Mouse (Mus musculus) embryonic facial prominence, embryonic 10.5 days (tissue): ENCODE data around the gene Atp5e. TPM values are rescaled to one million over a fixed set of nuclear protein-coding genes. Genes with fewer than 3 reads are reported as not detected.

ENCODE experiments used
- DNase-seq: peaks from one replicate; pipeline ENCODE4 v3.0.0-alpha.2; 2017; ENCODE audit warnings: low spot score
- H3K27ac ChIP-seq: fragments of 300-500 bp; sonication (generic); replicated peaks from 2 replicates; pipeline ENCODE4 v1.5.1; 2016; ENCODE audit warnings: mild to moderate bottlenecking
- H3K27me3 ChIP-seq: fragments of 300-500 bp; sonication (generic); replicated peaks from 2 replicates; pipeline ENCODE4 v1.6.1; 2016; ENCODE audit warnings: low read depth, mild to moderate bottlenecking; ENCODE audit not compliant: poor library complexity, severe bottlenecking
- H3K36me3 ChIP-seq: fragments of 300-500 bp; sonication (generic); replicated peaks from 2 replicates; pipeline ENCODE4 v1.6.1; 2016; ENCODE audit warnings: mild to moderate bottlenecking, moderate library complexity
- H3K4me1 ChIP-seq: fragments of 300-500 bp; sonication (generic); 2 replicates; pipeline ENCODE4 v1.6.1; 2016
- H3K4me3 ChIP-seq: fragments of 300-500 bp; sonication (generic); 2 replicates; pipeline ENCODE4 v1.5.1; 2016; ENCODE audit warnings: mild to moderate bottlenecking, moderate library complexity
- H3K9me3 ChIP-seq: fragments of 300-500 bp; sonication (generic); 2 replicates; pipeline ENCODE4 v1.6.1; 2016; ENCODE audit warnings: mild to moderate bottlenecking
- WGBS: fragments of 180-500 bp; shearing (Covaris S2); methylation state at CpG from one replicate; pipeline ENCODE4 v1.1.7; 2016; 5-methylcytosine and 5-hydroxymethylcytosine counted together
- polyA plus RNA-seq: library from polyadenylated mRNA; unstranded; fragments of >200 nt; fragmentation: Nextera tagmentation; extraction: Ambion mirVana; gene quantifications from 2 replicates; pipeline ENCODE4 v1.2.1, GENCODE M21; 2016

Gene Atp5e
- polyA plus RNA-seq, 1 experiment from 2014 or later, result 612 TPM

DNA sequence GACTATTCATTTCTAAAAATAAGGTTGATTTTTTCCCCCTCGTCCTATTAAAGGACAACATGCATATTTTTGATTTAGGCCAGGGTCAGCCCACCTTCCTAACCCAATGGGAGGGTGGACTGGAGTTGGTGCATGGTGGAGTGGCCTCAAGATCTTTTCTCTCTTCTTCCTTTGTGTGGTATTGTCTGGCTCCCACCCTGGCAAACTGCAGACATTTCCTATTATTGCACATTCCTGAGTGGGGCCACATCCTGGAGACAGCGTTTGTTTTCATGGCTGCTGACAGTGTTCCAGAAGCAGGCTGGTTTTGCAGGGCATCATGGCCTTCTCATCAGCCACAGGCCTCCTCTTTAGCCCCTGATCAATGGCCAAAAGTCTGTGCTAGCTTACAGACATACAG lies 20.9 kb downstream of the Atp5e start:
- Histone ChIP-seq H3K4me1 (peaks cover 41% of the 10 kb centered on the region), H3K36me3 (no peaks in the 10 kb centered on the region), H3K4me3 (no peak overlapping the region), H3K9me3 (no peaks in the 10 kb centered on the region), H3K27me3 (no peaks in the 10 kb centered on the region), H3K27ac (peak overlapping the region; percentile 35; the same call in 1 of the 2 replicates)
- DNase-seq, result no peak
- 60% methylated on average over 2 of the region's 2 CpGs for WGBS

- Histone ChIP-seq H3K27ac (no peak overlapping the region; the same call in 1 of the 2 replicates), H3K4me1 (peaks cover 47% of the 10 kb centered on the region), H3K36me3 (peaks cover under 1% of the 10 kb centered on the region; the same call in 1 of the 2 replicates), H3K27me3 (no peaks in the 10 kb centered on the region), H3K9me3 (no peaks in the 10 kb centered on the region), H3K4me3 (no peak overlapping the region)
- no peak for DNase-seq
- 86% methylated on average over 9 of the region's 9 CpGs for WGBS
Observed at GRCm38 (mm10) chr2:174442460-174442859, 21.4 kb downstream of the Atp5e start.

DNA sequence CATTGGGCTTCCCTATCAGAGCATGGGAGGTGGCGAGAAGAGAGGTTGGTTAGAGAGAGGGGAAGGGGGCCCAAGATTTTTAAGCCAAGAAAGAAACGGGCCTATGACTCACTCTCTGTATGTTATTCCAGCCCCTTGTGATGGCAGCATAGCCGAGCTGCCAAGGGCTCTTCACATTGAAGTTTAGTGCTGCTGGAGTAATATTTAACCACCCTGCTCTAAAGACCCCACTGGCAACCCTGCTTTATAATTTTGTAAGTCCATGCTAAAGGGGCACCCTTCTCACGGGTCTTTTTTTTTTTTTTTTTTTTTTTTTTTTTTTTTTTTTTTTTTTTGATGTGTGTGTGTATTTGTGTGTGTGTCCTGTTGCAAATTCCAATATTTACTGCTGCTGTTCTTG lies 22.0 kb downstream of the Atp5e start:
- Histone ChIP-seq H3K9me3 (no peaks in the 10 kb centered on the region), H3K4me1 (peaks cover 47% of the 10 kb centered on the region), H3K36me3 (peaks cover 6% of the 10 kb centered on the region; the same call in 1 of the 2 replicates), H3K4me3 (no peak overlapping the region), H3K27me3 (no peaks in the 10 kb centered on the region), H3K27ac (no peak overlapping the region)
- DNase-seq, result no peak
- WGBS, result 81% methylated on average over 4 of the region's 4 CpGs

GRCm38 (mm10) chr2:174439961-174440360 lies 23.9 kb downstream of the Atp5e start:
- Histone ChIP-seq H3K27me3 (no peaks in the 10 kb centered on the region), H3K27ac (no peak overlapping the region; the same call in 1 of the 2 replicates), H3K4me1 (peaks cover 39% of the 10 kb centered on the region), H3K4me3 (no peak overlapping the region), H3K36me3 (peaks cover 23% of the 10 kb centered on the region), H3K9me3 (no peaks in the 10 kb centered on the region)
- WGBS, result 84% methylated on average over 9 of the region's 9 CpGs
- no peak for DNase-seq

- WGBS, result 46% methylated on average over 5 of the region's 5 CpGs
- H3K9me3 ChIP-seq, result no peaks in the 10 kb centered on the region
- H3K4me3 ChIP-seq, result peak overlapping the region; percentile 67; the same call in 1 of the 2 replicates
- H3K36me3 ChIP-seq, result peaks cover 28% of the 10 kb centered on the region
- no peaks in the 10 kb centered on the region for H3K27me3 ChIP-seq
- no peak for DNase-seq
- H3K27ac ChIP-seq, result peak overlapping the region; percentile 87; the same call in 1 of the 2 replicates
- H3K4me1 ChIP-seq, result peaks cover 39% of the 10 kb centered on the region
Observed at GRCm38 (mm10) chr2:174439450-174439838, 24.5 kb downstream of the Atp5e start.

GRCm38 (mm10) chr2:174438737-174439449 lies 25.0 kb downstream of the Atp5e start, which contains the start of gene Ctsz:
TSS of gene Ctsz (minus strand) at chr2:174439039.
- 1% methylated on average over 38 of the region's 38 CpGs for WGBS
- DNase-seq, result peak; percentile 82
- Histone ChIP-seq H3K4me1 (peaks cover 39% of the 10 kb centered on the region), H3K27me3 (no peaks in the 10 kb centered on the region), H3K27ac (peak within 1 kb of the TSS; percentile 87), H3K4me3 (peak within 1 kb of the TSS; percentile 67), H3K9me3 (no peaks in the 10 kb centered on the region), H3K36me3 (peaks cover 33% of the 10 kb centered on the region)

- peak overlapping the region; percentile 87 for H3K27ac ChIP-seq
- H3K4me1 ChIP-seq, result peaks cover 39% of the 10 kb centered on the region
- H3K9me3 ChIP-seq, result no peaks in the 10 kb centered on the region
- 68% methylated on average over 11 of the region's 11 CpGs for WGBS
- H3K27me3 ChIP-seq, result no peaks in the 10 kb centered on the region
- DNase-seq, result no peak
- H3K4me3 ChIP-seq, result peak overlapping the region; percentile 67
- H3K36me3 ChIP-seq, result peaks cover 40% of the 10 kb centered on the region
Observed at GRCm38 (mm10) chr2:174438181-174438580, 25.7 kb downstream of the Atp5e start.

DNA sequence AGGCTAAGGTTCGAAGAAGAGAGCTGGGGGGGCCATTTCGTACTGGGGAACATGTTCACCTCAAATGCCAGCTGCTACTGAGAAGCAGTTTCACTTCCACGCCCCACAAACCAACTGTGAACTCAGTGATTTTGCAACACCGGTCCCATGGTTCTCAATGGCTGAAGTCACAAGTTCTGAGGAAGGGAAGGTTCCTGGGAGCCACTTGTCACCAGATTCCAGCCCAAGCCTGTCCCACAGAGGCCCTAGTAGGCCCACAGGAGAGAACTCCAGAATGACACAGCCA lies 26.3 kb downstream of the Atp5e start:
- peaks cover 45% of the 10 kb centered on the region for H3K36me3 ChIP-seq
- no peaks in the 10 kb centered on the region for H3K9me3 ChIP-seq
- H3K27me3 ChIP-seq, result no peaks in the 10 kb centered on the region
- 97% methylated on average over 4 of the region's 4 CpGs for WGBS
- no peak for DNase-seq
- peak overlapping the region; percentile 67 for H3K4me3 ChIP-seq
- peaks cover 38% of the 10 kb centered on the region for H3K4me1 ChIP-seq
- peak overlapping the region; percentile 87; the same call in 1 of the 2 replicates for H3K27ac ChIP-seq

GRCm38 (mm10) chr2:174436916-174437696 lies 26.8 kb downstream of the Atp5e start:
- Histone ChIP-seq H3K27ac (no peak overlapping the region), H3K36me3 (peaks cover 49% of the 10 kb centered on the region), H3K4me1 (peaks cover 35% of the 10 kb centered on the region), H3K4me3 (no peak overlapping the region), H3K9me3 (no peaks in the 10 kb centered on the region), H3K27me3 (no peaks in the 10 kb centered on the region)
- no peak for DNase-seq
- 96% methylated on average over 7 of the region's 7 CpGs for WGBS

- H3K36me3 ChIP-seq, result peaks cover 56% of the 10 kb centered on the region
- 91% methylated on average over 26 of the region's 26 CpGs for WGBS
- DNase-seq, result no peak
Observed at GRCm38 (mm10) chr2:174436076-174436701, 27.7 kb downstream of the Atp5e start.

GRCm38 (mm10) chr2:174434943-174435342 lies 29.0 kb downstream of the Atp5e start:
- Histone ChIP-seq H3K4me1 (peaks cover 29% of the 10 kb centered on the region), H3K27ac (no peak overlapping the region; the same call in 1 of the 2 replicates), H3K36me3 (peaks cover 68% of the 10 kb centered on the region), H3K4me3 (no peak overlapping the region), H3K27me3 (no peaks in the 10 kb centered on the region), H3K9me3 (no peaks in the 10 kb centered on the region)
- WGBS, result 96% methylated on average over 9 of the region's 9 CpGs
- no peak for DNase-seq

More at GRCm38 (mm10) chr2:174436076-174436701, 27.7 kb downstream of the Atp5e start:
- H3K4me1 ChIP-seq, result peaks cover 31% of the 10 kb centered on the region
- no peaks in the 10 kb centered on the region for H3K27me3 ChIP-seq
- no peak overlapping the region for H3K4me3 ChIP-seq
- H3K27ac ChIP-seq, result no peak overlapping the region
- H3K9me3 ChIP-seq, result no peaks in the 10 kb centered on the region

DNA sequence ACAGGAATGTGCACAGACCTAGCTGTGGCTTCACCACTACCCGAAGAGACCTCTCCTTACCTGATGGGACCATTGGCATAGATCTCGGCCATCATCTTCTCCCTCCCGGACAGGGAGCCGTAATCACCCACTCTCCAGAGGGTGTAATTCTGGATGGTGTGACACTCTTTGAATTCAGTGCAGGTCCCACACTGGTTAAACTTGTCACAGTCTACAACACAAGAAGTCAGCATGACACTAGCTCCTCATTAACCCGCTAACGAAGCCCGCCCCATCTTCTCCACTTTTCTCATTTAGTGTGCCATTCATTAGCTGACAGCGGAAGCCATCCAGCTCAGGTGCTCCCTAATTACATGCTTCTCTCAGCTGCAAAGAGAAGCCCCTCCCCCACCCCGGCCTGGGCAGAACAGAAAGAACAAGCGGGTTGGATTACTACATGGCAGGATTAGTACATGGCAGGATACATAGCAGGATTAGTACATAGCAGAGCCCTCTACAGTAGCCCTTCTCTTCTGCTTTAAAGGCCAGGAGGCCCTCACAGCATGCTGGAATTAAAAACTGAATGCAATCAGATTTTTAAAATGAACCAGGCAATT lies 34.8 kb downstream of the Atp5e start:
- 83% methylated on average over 10 of the region's 10 CpGs for WGBS
- H3K27ac ChIP-seq, result no peak overlapping the region
- no peak overlapping the region for H3K4me3 ChIP-seq
- peaks cover 6% of the 10 kb centered on the region; the same call in 1 of the 2 replicates for H3K4me1 ChIP-seq
- DNase-seq, result peak; percentile 37
- H3K9me3 ChIP-seq, result no peaks in the 10 kb centered on the region
- no peaks in the 10 kb centered on the region for H3K27me3 ChIP-seq
- H3K36me3 ChIP-seq, result peaks cover 92% of the 10 kb centered on the region
